Mouse (Mus musculus): ENCODE measurements around the gene Ecel1.

DNA sequence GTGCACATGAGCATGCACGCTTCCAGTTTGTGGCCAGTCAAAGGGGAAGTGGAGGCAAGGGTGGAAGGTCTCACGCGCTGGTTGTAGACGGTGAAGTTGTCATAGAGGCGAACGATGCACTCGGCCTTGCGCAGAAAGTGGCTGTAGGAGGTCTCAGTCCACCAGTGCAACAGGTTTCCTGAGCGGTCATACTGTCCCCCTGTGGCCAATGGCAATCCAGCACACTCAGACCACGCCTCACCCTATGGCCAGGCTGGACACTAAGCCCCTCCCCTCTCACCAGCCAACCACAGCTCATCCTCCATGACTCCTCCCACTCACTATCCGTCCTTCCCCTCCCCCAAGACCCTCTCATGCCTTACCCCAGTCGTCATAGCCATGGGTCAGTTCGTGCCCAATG, 6.9 kb downstream of the Ecel1 start:
- TF ChIP-seq POLR2A (IDR thresholded peaks at IDR 0.05; ENCODE audit: extremely low read depth, insufficient read depth, low read length) (no peak), CTCF (IDR thresholded peaks at IDR 0.05; ENCODE audit: low read depth, low read length) (no peak)

All from liver, adult 2 months (tissue).